Mouse (Mus musculus) CH12.LX (cell line): ENCODE results near the gene Serp1. TPM values are rescaled to one million over a fixed set of nuclear protein-coding genes. Genes with fewer than 3 reads are reported as not detected.
A peak's percentile ranks its signal among the peaks of the same experiment; 100 is the strongest.

Experiments used
- DNase-seq: peaks from one replicate; pipeline ENCODE4 v3.0.0-alpha.2; 2013; ENCODE audit errors: extremely low read depth
- H3K27ac ChIP-seq: 2 replicates; pipeline ENCODE4 v1.5.1; 2012; ENCODE audit warnings: low read depth, mild to moderate bottlenecking, control low read depth, moderate library complexity; ENCODE audit not compliant: insufficient read depth
- H3K27me3 ChIP-seq: replicated peaks from 2 replicates; pipeline ENCODE3; 2012; ENCODE audit warnings: inconsistent platforms
- H3K36me3 ChIP-seq, 2 experiments: replicated peaks in 1 of 2; 2 replicates each; pipeline versions ENCODE3 to v1.6.1; 2012; ENCODE audit warnings: inconsistent platforms in 1 of 2, low read length in 1 of 2, mild to moderate bottlenecking in 1 of 2, mixed read lengths in 1 of 2, moderate library complexity in 1 of 2; ENCODE audit not compliant: control insufficient read depth in 1 of 2, insufficient read depth in 1 of 2
- H3K4me1 ChIP-seq, 2 experiments: 2 replicates each; pipeline ENCODE4 v1.6.1; 2012; ENCODE audit warnings: inconsistent platforms in 1 of 2, moderate library complexity in 1 of 2; ENCODE audit not compliant: insufficient read depth in 2 of 2, control insufficient read depth in 1 of 2
- H3K4me2 ChIP-seq: 2 replicates; pipeline ENCODE4 v1.6.1; 2012; ENCODE audit warnings: low read depth, mild to moderate bottlenecking, control low read depth; ENCODE audit not compliant: poor library complexity, insufficient read depth, severe bottlenecking
- H3K4me3 ChIP-seq, 3 experiments: fragments of 150-350 bp in 1 of 3; sonication (generic) in 1 of 3; replicated peaks in 1 of 3; 2 replicates each; pipeline versions ENCODE3 to v1.5.1; 2011 to 2012; ENCODE audit warnings: low read depth in 2 of 3, low read length in 2 of 3, mild to moderate bottlenecking in 2 of 3, moderate library complexity in 2 of 3, control low read depth in 1 of 3, improper control_type of control experiment in 1 of 3, inconsistent platforms in 1 of 3, mixed read lengths in 1 of 3; ENCODE audit not compliant: poor library complexity in 1 of 3
- H3K79me2 ChIP-seq: replicated peaks from 2 replicates; pipeline ENCODE4 v1.6.1; 2012; ENCODE audit warnings: mild to moderate bottlenecking, moderate library complexity; ENCODE audit not compliant: control insufficient read depth, poor library complexity, insufficient read depth, severe bottlenecking; ENCODE audit errors: extremely low read depth
- H3K9ac ChIP-seq: 2 replicates; pipeline ENCODE4 v1.6.1; 2012; ENCODE audit warnings: low read depth, mild to moderate bottlenecking, control low read depth, moderate library complexity; ENCODE audit not compliant: insufficient read depth
- H3K9me3 ChIP-seq: replicated peaks from 2 replicates; pipeline ENCODE3; 2012; ENCODE audit warnings: low read length, inconsistent platforms, mixed read lengths
- CTCF ChIP-seq, 2 experiments: IDR thresholded peaks in 1 of 2; conservative IDR thresholded peaks in 1 of 2; 2 replicates each; pipeline ENCODE4 v1.5.1; 2011 to 2012; ENCODE audit warnings: low read depth in 2 of 2, low read length in 2 of 2, improper control_type of control experiment in 1 of 2, inconsistent platforms in 1 of 2, mild to moderate bottlenecking in 1 of 2, moderate library complexity in 1 of 2
- EP300 ChIP-seq: IDR thresholded peaks from 2 replicates; pipeline ENCODE4 v1.6.1; 2011; ENCODE audit warnings: low read length, improper control_type of control experiment
- ETS1 ChIP-seq: conservative IDR thresholded peaks from 2 replicates; pipeline ENCODE4 v1.6.1; 2012; ENCODE audit warnings: low read depth, mild to moderate bottlenecking, inconsistent platforms, low read length, improper control_type of control experiment, moderate library complexity
- GABPA ChIP-seq: IDR thresholded peaks from 2 replicates; pipeline ENCODE4 v1.6.1; 2012; ENCODE audit warnings: low read depth, low read length, improper control_type of control experiment, inconsistent platforms; ENCODE audit not compliant: insufficient replicate concordance
- IRF4 ChIP-seq: IDR thresholded peaks from 2 replicates; pipeline ENCODE4 v1.6.1; 2014; ENCODE audit warnings: low read depth, mild to moderate bottlenecking, inconsistent platforms, low read length, improper control_type of control experiment
- MAZ ChIP-seq: IDR thresholded peaks from 2 replicates; pipeline ENCODE4 v1.6.1; 2012; ENCODE audit warnings: low read depth, mild to moderate bottlenecking, inconsistent platforms, low read length, improper control_type of control experiment, moderate library complexity
- MXI1 ChIP-seq: IDR thresholded peaks from 2 replicates; pipeline ENCODE4 v1.6.1; 2011; ENCODE audit warnings: mild to moderate bottlenecking, low read depth, low read length, improper control_type of control experiment
- MYC ChIP-seq: IDR thresholded peaks from 2 replicates; pipeline ENCODE4 v1.6.1; 2011; ENCODE audit warnings: low read depth, mild to moderate bottlenecking, improper control_type of control experiment, low read length
- NELFE ChIP-seq: IDR thresholded peaks from 2 replicates; pipeline ENCODE4 v1.6.1; 2011; ENCODE audit warnings: low read depth, low read length, improper control_type of control experiment
- PAX5 ChIP-seq: IDR thresholded peaks from 2 replicates; pipeline ENCODE4 v1.6.1; 2012; ENCODE audit warnings: low read length, inconsistent platforms, mixed read lengths
- POLR2A ChIP-seq: IDR thresholded peaks from 2 replicates; pipeline ENCODE4 v1.6.1; 2011; ENCODE audit warnings: low read depth, mild to moderate bottlenecking, improper control_type of control experiment, low read length
- POLR2AphosphoS2 ChIP-seq: IDR thresholded peaks from 2 replicates; pipeline ENCODE4 v1.6.1; 2011; ENCODE audit warnings: low read depth, low read length, improper control_type of control experiment
- RCOR1 ChIP-seq: conservative IDR thresholded peaks from 2 replicates; pipeline ENCODE4 v1.6.1; 2012; ENCODE audit warnings: low read depth, mild to moderate bottlenecking, inconsistent platforms, low read length, improper control_type of control experiment
- TBP ChIP-seq: conservative IDR thresholded peaks from 2 replicates; pipeline ENCODE4 v1.6.1; 2011; ENCODE audit warnings: low read depth, low read length, improper control_type of control experiment
- TCF12 ChIP-seq: IDR thresholded peaks from 2 replicates; pipeline ENCODE4 v1.6.1; 2014; ENCODE audit warnings: low read depth, mild to moderate bottlenecking, inconsistent platforms, low read length, improper control_type of control experiment
- USF1 ChIP-seq: IDR thresholded peaks from 2 replicates; pipeline ENCODE4 v1.6.1; 2014; ENCODE audit warnings: low read depth, mild to moderate bottlenecking, inconsistent platforms, low read length, improper control_type of control experiment
- ZKSCAN1 ChIP-seq: IDR thresholded peaks from 2 replicates; pipeline ENCODE4 v1.6.1; 2012; ENCODE audit warnings: low read depth, inconsistent platforms, low read length, improper control_type of control experiment, borderline replicate concordance
- dilution Hi-C: fragments of 300-500 bp; cut with MboI; formaldehyde crosslinking; loops from 2 replicates; pipeline ENCODE4 v1.14.3; 2020; ENCODE audit warnings: low sequenced_read_pairs; ENCODE audit not compliant: extremely low pct_unique_long_range_greater_than_20kb, extremely low pct_ligation_motif_present
- in situ Hi-C: fragments of 300-500 bp; cut with MboI; formaldehyde crosslinking; loops from 3 replicates; pipeline ENCODE4 v1.14.3; 2019; ENCODE audit warnings: low sequenced_read_pairs, low pct_ligation_motif_present, low pct_unique_long_range_greater_than_20kb, mixed read lengths
- polyA plus RNA-seq: library from polyadenylated mRNA; unstranded; fragments of >175 nt; gene quantifications from 2 replicates; pipeline ENCODE4 v1.2.1, GENCODE M21; 2012; ENCODE audit warnings: low read depth; ENCODE audit not compliant: insufficient read length
- total RNA-seq, 2 experiments: library from RNA; depleted of rRNA; stranded (reverse); fragments of 300-350 nt in 1 of 2; fragments of >200 nt in 1 of 2; gene quantifications; 2 replicates each; pipeline ENCODE4 v1.2.3; 2012 to 2014

Gene Serp1
- total and polyA plus RNA-seq, 3 experiments, result 219 to 470 (median 298) TPM

DNA sequence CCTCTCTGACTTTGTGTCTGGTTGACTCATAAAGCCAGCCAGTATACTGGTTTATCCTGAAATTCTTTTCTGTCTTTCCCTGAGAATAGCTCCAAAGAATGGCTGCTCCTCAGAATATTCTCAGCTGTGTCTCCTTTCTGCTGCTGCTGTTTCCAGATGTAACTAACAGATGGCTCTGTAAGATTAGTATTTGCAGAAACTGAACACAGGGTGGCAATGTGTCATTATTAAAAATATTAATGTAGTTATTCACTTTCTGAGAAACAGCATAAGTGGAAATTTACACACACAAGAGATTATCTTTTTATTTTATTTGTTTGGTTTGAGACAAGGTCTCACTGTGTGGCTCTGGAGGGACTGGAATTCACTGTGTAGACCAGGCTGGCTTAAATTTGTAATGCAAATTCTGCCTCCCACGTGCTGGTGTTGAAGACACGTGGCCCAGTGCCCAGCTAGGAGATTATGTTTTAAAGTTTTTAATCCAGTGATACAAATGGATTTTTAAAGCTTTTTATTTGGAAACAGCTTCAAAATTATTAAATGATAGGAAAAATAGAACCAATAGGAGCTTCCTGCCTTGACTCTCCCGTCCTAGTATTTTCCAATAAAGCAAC, 21.9 kb downstream of the Serp1 start (continued):
- no peak for TF ChIP-seq MXI1
- no peak for TF ChIP-seq PAX5
- TF ChIP-seq USF1, result peak; percentile 50
- no peak for TF ChIP-seq POLR2AphosphoS2
- no peak for TF ChIP-seq EP300
- no peak for TF ChIP-seq ZKSCAN1

DNA sequence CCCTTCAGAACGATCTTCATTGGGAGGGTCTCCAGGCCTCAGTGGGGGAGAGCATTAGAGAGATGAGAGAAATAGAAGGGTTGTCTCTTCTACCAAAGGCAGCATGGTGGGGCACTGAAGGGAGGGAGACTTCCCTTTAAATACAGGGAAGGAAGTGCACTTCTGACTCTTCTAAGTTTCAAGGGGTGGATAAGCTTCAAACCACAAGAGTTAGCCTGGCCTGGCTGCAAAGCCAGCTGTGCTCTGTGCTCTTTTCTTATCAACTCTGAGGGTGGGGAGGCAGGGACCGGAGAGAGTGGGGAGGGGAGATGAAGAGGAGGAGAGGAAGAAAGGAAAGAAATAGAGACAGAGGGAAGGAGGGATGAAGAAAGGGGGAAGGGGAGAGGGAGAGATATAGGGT, 23.7 kb downstream of the Serp1 start:
- peak overlapping the region in 1 of 3 experiments; percentile 7 for H3K4me3 ChIP-seq
- in situ Hi-C loops (no loop called here), dilution Hi-C loops (no loop called here)
- no peaks in the 10 kb centered on the region for H3K27me3 ChIP-seq
- no peak overlapping the region; the same call in 1 of the 2 replicates for H3K27ac ChIP-seq
- no peaks in the 10 kb centered on the region for H3K36me3 ChIP-seq
- DNase-seq, result peak; percentile 65
- no peaks in the 10 kb centered on the region for H3K9me3 ChIP-seq
- H3K9ac ChIP-seq, result peak overlapping the region; percentile 35; the same call in 1 of the 2 replicates
- no peaks in the 10 kb centered on the region; the same call in 1 of the 2 replicates for H3K79me2 ChIP-seq
- H3K4me1 ChIP-seq, result peaks cover 4 to 41% of the 10 kb centered on the region in 2 experiments; a peak in 3 of 4 replicates
- TF ChIP-seq IRF4 (no peak), POLR2A (no peak), MAZ (no peak)
- TF ChIP-seq, all 38 proteins: peak for 0
- H3K4me2 ChIP-seq, result 0 out of 2 replicates have a peak overlapping the region, but pooled peaks have one; percentile 40

DNA sequence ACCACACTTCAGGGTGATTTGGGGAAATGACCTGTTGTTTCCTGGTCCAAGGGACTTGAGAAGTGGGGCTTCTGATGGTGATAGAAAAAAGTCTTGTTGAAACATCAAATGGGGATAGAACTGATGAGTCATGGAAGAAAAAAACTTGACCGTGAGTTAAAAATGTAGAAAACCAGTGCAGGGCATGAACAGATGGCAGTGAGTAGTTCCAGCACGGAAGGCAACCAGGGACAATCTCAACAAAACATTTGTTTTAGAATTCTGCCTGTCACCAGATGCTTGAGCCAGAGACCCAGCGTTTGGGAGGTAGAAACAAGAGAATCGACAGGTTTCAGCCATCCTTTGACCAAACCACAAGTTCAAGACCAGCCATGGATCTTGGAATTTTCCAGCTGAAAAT, 32.1 kb downstream of the Serp1 start:
- dilution Hi-C loops, result no loop called here
- no peak overlapping the region for H3K4me3 ChIP-seq
- TF ChIP-seq NELFE (no peak), RCOR1 (no peak), TBP (no peak), MYC (no peak), GABPA (no peak), TCF12 (no peak), MAZ (no peak), ETS1 (no peak), CTCF (conservative IDR thresholded peaks at IDR 0.05 in 1 of 2, IDR thresholded peaks at IDR 0.05 in 1 of 2; ENCODE audit: low read depth in 2 of 2, low read length in 2 of 2) (no peak), EP300 (no peak)
- TF ChIP-seq, all 38 proteins: peak for 0
- no peaks in the 10 kb centered on the region for H3K79me2 ChIP-seq
- no peak for DNase-seq
- no peaks in the 10 kb centered on the region for H3K36me3 ChIP-seq
- peaks cover 6% of the 10 kb centered on the region for H3K9me3 ChIP-seq
- H3K27me3 ChIP-seq, result no peaks in the 10 kb centered on the region
- peaks cover 0 to 7% of the 10 kb centered on the region in 2 experiments; a peak in 1 of 4 replicates for H3K4me1 ChIP-seq
- H3K9ac ChIP-seq, result no peak overlapping the region
- H3K4me2 ChIP-seq, result no peak overlapping the region
- H3K27ac ChIP-seq, result no peak overlapping the region
- in situ Hi-C loops, result loop anchor here (10.0 to 25.0 kb wide), 2 partner anchors 329 to 656 kb away; partner anchors contain the start of gene Pfn2
